Mouse (Mus musculus) testis, adult 2 months (tissue): ENCODE data around the gene Arrdc1. TPM values are rescaled to one million over a fixed set of nuclear protein-coding genes. Genes with fewer than 3 reads are reported as not detected.

ENCODE experiments used
- H3K27ac ChIP-seq: fragments of 200-500 bp; 2 replicates; pipeline ENCODE4 v1.5.1; 2012; ENCODE audit warnings: low read depth, low read length; ENCODE audit not compliant: control insufficient read depth, insufficient read depth
- H3K27me3 ChIP-seq: fragments of 200-500 bp; 2 replicates; pipeline ENCODE4 v1.6.1; 2012; ENCODE audit warnings: mild to moderate bottlenecking, low read length, moderate library complexity; ENCODE audit not compliant: control insufficient read depth, insufficient read depth
- H3K36me3 ChIP-seq: fragments of 200-500 bp; 2 replicates; pipeline ENCODE4 v1.6.1; 2012; ENCODE audit warnings: mild to moderate bottlenecking, low read length; ENCODE audit not compliant: control insufficient read depth, insufficient read depth
- H3K4me1 ChIP-seq: fragments of 200-500 bp; 2 replicates; pipeline ENCODE4 v1.6.1; 2012; ENCODE audit warnings: low read length; ENCODE audit not compliant: control insufficient read depth, insufficient read depth
- H3K4me3 ChIP-seq: fragments of 200-500 bp; 2 replicates; pipeline ENCODE4 v1.5.1; 2012; ENCODE audit warnings: low read depth, mild to moderate bottlenecking, low read length, moderate library complexity, mixed read lengths; ENCODE audit not compliant: control insufficient read depth
- CTCF ChIP-seq: fragments of 200-500 bp; IDR thresholded peaks from 2 replicates; pipeline ENCODE4 v1.5.1; 2012; ENCODE audit warnings: low read depth, mild to moderate bottlenecking, inconsistent platforms, low read length, moderate library complexity; ENCODE audit not compliant: control insufficient read depth, insufficient read depth, insufficient replicate concordance
- POLR2A ChIP-seq: fragments of 200-500 bp; IDR thresholded peaks from 2 replicates; pipeline ENCODE4 v1.6.1; 2012; ENCODE audit warnings: low read depth, mild to moderate bottlenecking, inconsistent platforms, low read length, moderate library complexity; ENCODE audit not compliant: control insufficient read depth
- polyA plus RNA-seq: library from polyadenylated mRNA; depleted of rRNA; stranded (reverse); fragments of >200 nt; gene quantifications from 2 replicates; pipeline ENCODE4 v1.2.3, GENCODE M21; 2012

The Arrdc1 gene
- polyA plus RNA-seq, 1 experiment, result 13.8 TPM

DNA sequence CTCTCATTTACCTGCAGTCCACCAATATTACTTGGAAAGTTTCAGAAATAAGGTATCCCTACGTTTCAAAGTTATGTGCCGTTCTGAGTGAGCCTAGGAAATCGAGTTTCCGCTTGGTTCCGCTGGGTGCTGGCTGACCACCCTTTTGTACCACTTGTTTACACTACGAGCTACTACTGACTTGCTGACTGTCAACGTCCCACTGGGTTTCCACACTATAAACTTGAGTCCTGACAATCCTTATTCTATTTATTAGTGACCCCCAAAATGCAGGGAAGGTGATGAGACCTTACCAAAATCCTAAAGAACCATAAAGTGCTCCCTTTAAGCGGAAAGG lies 15.2 kb downstream of the Arrdc1 start:
- H3K36me3 ChIP-seq, result no peaks in the 10 kb centered on the region
- H3K27ac ChIP-seq, result peak overlapping the region; percentile 78
- no peaks in the 10 kb centered on the region for H3K27me3 ChIP-seq
- TF ChIP-seq POLR2A (no peak), CTCF (no peak)
- H3K4me1 ChIP-seq, result peaks cover 3% of the 10 kb centered on the region; the same call in 1 of the 2 replicates
- H3K4me3 ChIP-seq, result peak overlapping the region; percentile 91

DNA sequence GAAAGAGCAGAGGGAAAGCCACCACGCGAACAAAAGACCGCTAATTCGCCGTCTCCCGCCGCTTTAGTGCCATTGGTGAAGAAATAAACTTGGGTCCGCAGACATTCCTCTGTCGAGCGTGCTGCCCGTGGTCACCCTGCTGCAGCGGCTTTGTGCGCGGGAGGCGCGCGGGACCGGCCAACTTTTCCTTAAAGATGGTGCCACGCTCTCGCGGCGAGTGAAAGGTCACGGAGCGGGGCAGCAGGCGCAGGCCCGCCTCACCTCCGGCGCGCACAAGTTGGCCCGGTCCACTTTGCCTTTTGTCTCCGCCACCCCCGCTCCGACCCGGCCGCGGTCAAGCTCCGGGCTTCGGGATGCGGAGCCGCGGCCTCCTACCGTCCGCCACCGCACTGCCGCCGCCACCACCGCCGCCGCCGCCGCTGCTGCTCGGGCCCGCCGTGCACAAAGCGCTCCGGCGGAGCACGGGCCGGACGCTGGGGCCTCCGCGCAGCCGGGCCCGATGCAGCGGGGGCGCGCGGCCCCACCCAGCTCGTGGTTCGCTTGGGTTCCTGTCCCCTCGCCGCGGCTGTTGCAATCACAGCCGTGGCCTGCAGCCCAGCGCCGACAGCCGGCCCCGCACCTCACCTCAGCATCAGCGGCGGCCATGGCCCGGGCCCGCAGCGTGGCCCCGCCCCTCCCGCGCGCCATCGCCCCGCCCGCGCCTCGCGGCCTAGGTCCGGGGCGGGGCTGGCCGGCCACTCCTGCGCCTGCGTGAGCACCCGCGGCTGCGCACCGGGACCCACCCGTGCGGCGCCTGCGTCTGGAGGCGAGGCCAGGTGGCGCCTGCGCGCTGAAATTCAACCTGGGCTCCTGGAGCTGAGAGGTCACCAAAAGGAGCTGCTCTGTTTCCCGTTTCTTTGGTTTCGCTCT lies 15.9 kb downstream of the Arrdc1 start, which contains the start of gene Ehmt1:
Gene Ehmt1 (minus strand): TSS at position 685 of the 909 bp plus-strand sequence.
- Histone ChIP-seq H3K36me3 (no peaks in the 10 kb centered on the region), H3K4me1 (peaks cover 3% of the 10 kb centered on the region; the same call in 1 of the 2 replicates), H3K27me3 (no peaks in the 10 kb centered on the region), H3K27ac (peak within 1 kb of the TSS; percentile 79), H3K4me3 (peak within 1 kb of the TSS; percentile 91)
- TF ChIP-seq POLR2A, result peak; percentile 80
- TF ChIP-seq CTCF, result no peak

DNA sequence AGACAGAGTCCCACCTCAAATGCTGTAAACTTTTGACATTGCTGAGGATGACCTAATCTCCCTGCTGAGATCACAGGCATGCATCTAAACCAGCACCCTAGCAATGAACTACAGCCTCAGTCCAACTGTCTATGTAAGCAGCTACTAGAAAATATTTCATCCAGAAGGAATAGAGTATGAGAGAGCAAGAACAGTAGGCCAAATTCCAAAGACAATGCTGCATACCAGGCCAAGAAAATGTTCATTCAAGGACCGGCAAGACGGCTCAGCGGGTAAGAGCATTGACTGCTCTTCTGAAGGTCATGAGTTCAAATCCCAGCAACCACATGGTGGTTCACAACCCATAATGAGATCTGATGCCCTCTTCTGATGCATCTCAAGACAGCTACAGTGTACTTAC lies 20.3 kb downstream of the Arrdc1 start:
- Histone ChIP-seq H3K36me3 (no peaks in the 10 kb centered on the region), H3K4me3 (no peak overlapping the region)
- TF ChIP-seq CTCF (no peak), POLR2A (no peak)

DNA sequence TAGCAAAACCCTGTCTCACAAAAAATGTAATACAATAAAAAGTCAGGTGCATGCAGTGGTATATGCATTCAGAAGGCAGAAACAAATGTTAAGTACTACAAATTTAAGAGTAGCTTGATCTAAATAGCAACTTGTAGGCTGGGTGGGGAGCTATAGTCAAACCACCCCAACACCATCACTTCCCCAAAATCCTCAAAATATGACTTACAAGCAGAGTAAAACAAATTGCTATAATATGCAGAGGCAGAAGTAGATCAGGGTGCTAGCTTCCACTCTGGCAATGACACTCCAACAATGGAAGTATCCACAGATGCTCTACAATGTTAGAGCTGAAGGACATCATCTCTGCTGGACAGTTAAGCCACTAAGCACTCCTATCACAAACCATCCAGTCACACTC lies 22.5 kb downstream of the Arrdc1 start:
- Histone ChIP-seq H3K27me3 (no peaks in the 10 kb centered on the region), H3K4me3 (no peak overlapping the region), H3K27ac (no peak overlapping the region), H3K4me1 (no peaks in the 10 kb centered on the region), H3K36me3 (no peaks in the 10 kb centered on the region)
- TF ChIP-seq POLR2A (no peak), CTCF (no peak)

More for the DNA sequence above, 20.3 kb downstream of the Arrdc1 start:
- H3K27ac ChIP-seq, result no peak overlapping the region
- peaks cover 3% of the 10 kb centered on the region; the same call in 1 of the 2 replicates for H3K4me1 ChIP-seq
- no peaks in the 10 kb centered on the region for H3K27me3 ChIP-seq

DNA sequence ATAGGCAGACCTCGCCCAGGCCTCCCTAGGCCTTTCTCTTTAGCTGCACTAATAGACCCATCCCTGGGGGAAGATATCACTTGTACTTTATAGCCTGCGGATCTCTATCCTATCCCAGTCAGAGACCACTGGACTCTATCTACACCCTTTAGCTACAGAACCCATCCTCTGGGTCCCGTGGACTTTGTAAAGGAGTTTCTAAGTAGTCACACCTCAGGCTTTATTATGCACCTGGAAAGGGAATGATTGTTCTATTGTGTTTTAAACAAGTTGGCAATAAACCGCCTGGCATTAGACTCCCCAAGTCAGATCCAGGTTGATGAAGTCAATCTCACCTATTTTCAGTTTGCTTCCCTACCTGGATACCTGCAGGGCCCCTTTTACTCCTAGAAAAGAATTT lies 22.9 kb downstream of the Arrdc1 start:
- no peaks in the 10 kb centered on the region for H3K27me3 ChIP-seq
- no peak overlapping the region for H3K27ac ChIP-seq
- H3K36me3 ChIP-seq, result no peaks in the 10 kb centered on the region
- no peak overlapping the region for H3K4me3 ChIP-seq
- TF ChIP-seq POLR2A, result no peak
- TF ChIP-seq CTCF, result no peak
- H3K4me1 ChIP-seq, result no peaks in the 10 kb centered on the region; the same call in 1 of the 2 replicates

DNA sequence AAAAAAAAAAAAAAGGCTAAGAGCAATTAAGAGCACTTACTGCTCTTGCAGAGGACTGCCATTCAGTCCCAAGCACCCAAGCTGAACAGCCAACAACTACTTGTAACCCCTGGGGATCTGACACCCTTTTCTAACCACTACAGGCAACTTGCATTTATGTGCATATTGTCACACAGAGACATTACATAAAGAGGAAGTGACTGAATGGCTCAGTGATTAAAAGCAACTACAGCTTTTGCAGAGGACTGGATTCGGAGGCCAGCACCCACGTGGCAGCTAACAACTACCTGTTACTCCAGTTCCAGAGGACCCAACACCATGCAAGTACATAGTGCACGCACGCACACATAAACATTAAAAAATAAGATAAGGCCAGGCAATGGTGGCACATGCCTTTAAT lies 24.6 kb downstream of the Arrdc1 start:
- no peak for TF ChIP-seq CTCF
- no peak for TF ChIP-seq POLR2A
- Histone ChIP-seq H3K27ac (no peak overlapping the region), H3K4me3 (no peak overlapping the region), H3K4me1 (no peaks in the 10 kb centered on the region; the same call in 1 of the 2 replicates), H3K36me3 (no peaks in the 10 kb centered on the region), H3K27me3 (no peaks in the 10 kb centered on the region)

DNA sequence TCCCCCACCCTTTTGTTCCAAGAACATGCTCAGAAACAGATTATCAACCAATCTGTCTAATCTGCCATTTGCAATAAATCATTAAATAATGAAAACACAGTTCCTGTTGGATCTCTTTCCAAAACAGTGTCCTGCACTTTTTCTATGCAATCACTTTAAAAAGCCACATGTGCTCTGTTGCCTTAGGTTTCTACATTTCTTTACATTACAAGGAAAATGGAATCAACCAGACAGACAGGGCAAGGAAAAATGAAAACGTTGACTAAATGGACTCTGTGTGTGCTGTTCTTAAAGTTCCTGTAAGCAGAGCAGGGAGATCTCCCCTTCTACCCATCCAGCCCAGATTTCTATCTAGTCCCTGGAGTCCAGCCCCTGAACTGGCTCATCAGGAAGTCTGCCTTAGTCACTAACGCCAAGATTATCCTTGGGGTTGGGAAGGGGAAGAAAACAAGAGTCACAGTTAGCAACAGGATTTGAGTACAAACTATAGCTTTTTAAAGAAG lies 29.3 kb downstream of the Arrdc1 start:
- Histone ChIP-seq H3K27me3 (no peaks in the 10 kb centered on the region), H3K4me3 (no peak overlapping the region), H3K36me3 (no peaks in the 10 kb centered on the region), H3K27ac (no peak overlapping the region), H3K4me1 (no peaks in the 10 kb centered on the region; the same call in 1 of the 2 replicates)
- TF ChIP-seq POLR2A, result no peak
- TF ChIP-seq CTCF, result no peak
